Mouse (Mus musculus): Measurements from ENCODE around the gene Apba3. TPM values are rescaled to one million over a fixed set of nuclear protein-coding genes. Genes with fewer than 3 reads are reported as not detected.
A peak's percentile ranks its signal among the peaks of the same experiment; 100 is the strongest.

The Apba3 gene
- polyA plus RNA-seq, 1 experiment: 207 TPM

GRCm38 (mm10) chr10:81302288-81302687 is 35.5 kb downstream of the Apba3 start:
- TF ChIP-seq CTCF (IDR thresholded peaks at IDR 0.05; ENCODE audit: extremely low read depth, insufficient read length, insufficient replicate concordance, low read depth, low read length): no peak
- TF ChIP-seq POLR2A (IDR thresholded peaks at IDR 0.05; ENCODE audit: low read depth, low read length): no peak
- Histone ChIP-seq H3K27ac (ENCODE audit: insufficient read depth, low read depth, low read length) (no peak overlapping the region), H3K4me1 (ENCODE audit: control insufficient read depth, insufficient read depth, insufficient read length, low read length) (peaks cover 41% of the 10 kb centered on the region), H3K4me3 (ENCODE audit: low read depth, low read length) (no peak overlapping the region), H3K36me3 (ENCODE audit: control insufficient read depth, insufficient read depth, low read length) (peaks cover 11% of the 10 kb centered on the region), H3K27me3 (ENCODE audit: control insufficient read depth, insufficient read depth, low read length) (no peaks in the 10 kb centered on the region)
- WGBS: 83% methylated on average over 4 of the region's 4 CpGs

GRCm38 (mm10) chr10:81302781-81303218 is 36.0 kb downstream of the Apba3 start:
- 43% methylated on average over 14 of the region's 14 CpGs for WGBS
- H3K4me3 ChIP-seq (ENCODE audit: low read depth, low read length): no peak overlapping the region
- peaks cover 36% of the 10 kb centered on the region for H3K4me1 ChIP-seq (ENCODE audit: control insufficient read depth, insufficient read depth, insufficient read length, low read length)
- no peaks in the 10 kb centered on the region for H3K27me3 ChIP-seq (ENCODE audit: control insufficient read depth, insufficient read depth, low read length)
- TF ChIP-seq POLR2A (IDR thresholded peaks at IDR 0.05; ENCODE audit: low read depth, low read length): no peak
- no peak for TF ChIP-seq CTCF (IDR thresholded peaks at IDR 0.05; ENCODE audit: extremely low read depth, insufficient read length, insufficient replicate concordance, low read depth, low read length)
- peak overlapping the region; percentile 32; the same call in 1 of the 2 replicates for H3K27ac ChIP-seq (ENCODE audit: insufficient read depth, low read depth, low read length)
- H3K36me3 ChIP-seq (ENCODE audit: control insufficient read depth, insufficient read depth, low read length): peaks cover 16% of the 10 kb centered on the region

- H3K36me3 ChIP-seq (ENCODE audit: control insufficient read depth, insufficient read depth, low read length): peaks cover 21% of the 10 kb centered on the region
- H3K4me3 ChIP-seq (ENCODE audit: low read depth, low read length): no peak overlapping the region
- H3K4me1 ChIP-seq (ENCODE audit: control insufficient read depth, insufficient read depth, insufficient read length, low read length): peaks cover 32% of the 10 kb centered on the region
- 57% methylated on average over 10 of the region's 10 CpGs for WGBS
- H3K27ac ChIP-seq (ENCODE audit: insufficient read depth, low read depth, low read length): peak overlapping the region; percentile 32; the same call in 1 of the 2 replicates
- no peaks in the 10 kb centered on the region for H3K27me3 ChIP-seq (ENCODE audit: control insufficient read depth, insufficient read depth, low read length)
- TF ChIP-seq POLR2A (IDR thresholded peaks at IDR 0.05; ENCODE audit: low read depth, low read length): no peak
- TF ChIP-seq CTCF (IDR thresholded peaks at IDR 0.05; ENCODE audit: extremely low read depth, insufficient read length, insufficient replicate concordance, low read depth, low read length): no peak
These were observed 36.5 kb downstream of the Apba3 start for GRCm38 (mm10) chr10:81303258-81303657.

GRCm38 (mm10) chr10:81303761-81304160 is 37.0 kb downstream of the Apba3 start:
- no peak overlapping the region for H3K27ac ChIP-seq (ENCODE audit: insufficient read depth, low read depth, low read length)
- H3K4me3 ChIP-seq (ENCODE audit: low read depth, low read length): no peak overlapping the region
- no peaks in the 10 kb centered on the region for H3K27me3 ChIP-seq (ENCODE audit: control insufficient read depth, insufficient read depth, low read length)
- peaks cover 23% of the 10 kb centered on the region for H3K36me3 ChIP-seq (ENCODE audit: control insufficient read depth, insufficient read depth, low read length)
- H3K4me1 ChIP-seq (ENCODE audit: control insufficient read depth, insufficient read depth, insufficient read length, low read length): peaks cover 29% of the 10 kb centered on the region
- no peak for TF ChIP-seq POLR2A (IDR thresholded peaks at IDR 0.05; ENCODE audit: low read depth, low read length)
- no peak for TF ChIP-seq CTCF (IDR thresholded peaks at IDR 0.05; ENCODE audit: extremely low read depth, insufficient read length, insufficient replicate concordance, low read depth, low read length)
- 74% methylated on average over 7 of the region's 7 CpGs for WGBS

GRCm38 (mm10) chr10:81304597-81305238 is 38.0 kb downstream of the Apba3 start:
- Histone ChIP-seq H3K4me3 (ENCODE audit: low read depth, low read length) (no peak overlapping the region), H3K4me1 (ENCODE audit: control insufficient read depth, insufficient read depth, insufficient read length, low read length) (peaks cover 21% of the 10 kb centered on the region), H3K36me3 (ENCODE audit: control insufficient read depth, insufficient read depth, low read length) (peaks cover 31% of the 10 kb centered on the region), H3K27ac (ENCODE audit: insufficient read depth, low read depth, low read length) (no peak overlapping the region), H3K27me3 (ENCODE audit: control insufficient read depth, insufficient read depth, low read length) (no peaks in the 10 kb centered on the region)
- TF ChIP-seq CTCF (IDR thresholded peaks at IDR 0.05; ENCODE audit: extremely low read depth, insufficient read length, insufficient replicate concordance, low read depth, low read length) (peak; percentile 80; the same call in 1 of the 2 replicates), POLR2A (IDR thresholded peaks at IDR 0.05; ENCODE audit: low read depth, low read length) (no peak)
- WGBS: 31% methylated on average over 9 of the region's 9 CpGs

GRCm38 (mm10) chr10:81305663-81306062 is 38.9 kb downstream of the Apba3 start:
- Histone ChIP-seq H3K4me1 (ENCODE audit: control insufficient read depth, insufficient read depth, insufficient read length, low read length) (peaks cover 14% of the 10 kb centered on the region), H3K27me3 (ENCODE audit: control insufficient read depth, insufficient read depth, low read length) (no peaks in the 10 kb centered on the region), H3K4me3 (ENCODE audit: low read depth, low read length) (no peak overlapping the region), H3K36me3 (ENCODE audit: control insufficient read depth, insufficient read depth, low read length) (peaks cover 35% of the 10 kb centered on the region), H3K27ac (ENCODE audit: insufficient read depth, low read depth, low read length) (no peak overlapping the region)
- 94% methylated on average over 14 of the region's 14 CpGs for WGBS
- TF ChIP-seq CTCF (IDR thresholded peaks at IDR 0.05; ENCODE audit: extremely low read depth, insufficient read length, insufficient replicate concordance, low read depth, low read length) (no peak), POLR2A (IDR thresholded peaks at IDR 0.05; ENCODE audit: low read depth, low read length) (no peak)

- 87% methylated on average over 12 of the region's 12 CpGs for WGBS
- no peak for TF ChIP-seq POLR2A (IDR thresholded peaks at IDR 0.05; ENCODE audit: low read depth, low read length)
- no peak for TF ChIP-seq CTCF (IDR thresholded peaks at IDR 0.05; ENCODE audit: extremely low read depth, insufficient read length, insufficient replicate concordance, low read depth, low read length)
- H3K4me1 ChIP-seq (ENCODE audit: control insufficient read depth, insufficient read depth, insufficient read length, low read length): peaks cover 14% of the 10 kb centered on the region
- H3K27me3 ChIP-seq (ENCODE audit: control insufficient read depth, insufficient read depth, low read length): no peaks in the 10 kb centered on the region
- H3K36me3 ChIP-seq (ENCODE audit: control insufficient read depth, insufficient read depth, low read length): peaks cover 38% of the 10 kb centered on the region
- H3K4me3 ChIP-seq (ENCODE audit: low read depth, low read length): no peak overlapping the region
- no peak overlapping the region for H3K27ac ChIP-seq (ENCODE audit: insufficient read depth, low read depth, low read length)
These were observed 39.5 kb downstream of the Apba3 start for GRCm38 (mm10) chr10:81306173-81306668.

Data from small intestine, adult 2 months (tissue).